Mouse (Mus musculus): ENCODE data around the gene Hrc. TPM values are rescaled to one million over a fixed set of nuclear protein-coding genes. Genes with fewer than 3 reads are reported as not detected.
"Not testable (repeated sequence)": the region's sequence is repeated elsewhere in the genome, so short reads cannot be mapped to it uniquely, and the experiment has no call there.

Gene Hrc
- polyA plus RNA-seq, 1 experiment from 2014 or later = 1.1 TPM

DNA sequence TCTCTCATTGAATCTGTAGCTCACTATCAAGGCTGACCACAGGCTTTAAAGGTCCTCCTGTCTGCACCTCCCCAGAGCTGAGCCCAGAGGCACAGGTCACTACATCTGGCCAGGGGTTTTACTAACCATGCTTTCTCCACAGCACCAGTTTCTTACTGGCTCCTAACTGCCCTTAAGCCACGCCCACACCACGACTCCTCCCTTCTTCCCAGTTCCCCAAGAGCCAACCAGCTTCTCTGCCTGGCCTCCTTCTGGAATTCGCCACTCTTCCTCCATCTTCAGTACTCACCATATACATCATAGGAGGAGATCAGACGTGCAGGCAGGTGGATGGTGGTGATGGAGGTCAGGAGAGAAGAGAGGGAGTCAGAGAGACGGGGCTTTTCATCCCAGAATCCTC is 18.0 kb downstream of the Hrc start:
- H3K36me3 ChIP-seq (ENCODE audit: control insufficient read depth, insufficient read depth, low read length) = peaks cover 2% of the 10 kb centered on the region; the same call in 1 of the 2 replicates
- H3K9me3 ChIP-seq (ENCODE audit: control insufficient read depth, low read length) = no peaks in the 10 kb centered on the region
- no peak overlapping the region for H3K4me3 ChIP-seq (ENCODE audit: low read depth, low read length)
- no peak overlapping the region for H3K4me2 ChIP-seq (ENCODE audit: low read depth)
- no peaks in the 10 kb centered on the region for H3K4me1 ChIP-seq (ENCODE audit: control insufficient read depth, insufficient read depth, low read length)
- no peaks in the 10 kb centered on the region for H3K27me3 ChIP-seq (ENCODE audit: control insufficient read depth, insufficient read depth, low read length)
- H3K9ac ChIP-seq (ENCODE audit: low read length) = no peak overlapping the region
- 25% methylated on average over 5 of the region's 5 CpGs for WGBS
- H3K27ac ChIP-seq (ENCODE audit: low read depth, low read length) = no peak overlapping the region
- no peak for DNase-seq (ENCODE audit: low spot score)
- no peak for ATAC-seq (ENCODE audit: insufficient read depth, low FRiP score, low TSS enrichment)

DNA sequence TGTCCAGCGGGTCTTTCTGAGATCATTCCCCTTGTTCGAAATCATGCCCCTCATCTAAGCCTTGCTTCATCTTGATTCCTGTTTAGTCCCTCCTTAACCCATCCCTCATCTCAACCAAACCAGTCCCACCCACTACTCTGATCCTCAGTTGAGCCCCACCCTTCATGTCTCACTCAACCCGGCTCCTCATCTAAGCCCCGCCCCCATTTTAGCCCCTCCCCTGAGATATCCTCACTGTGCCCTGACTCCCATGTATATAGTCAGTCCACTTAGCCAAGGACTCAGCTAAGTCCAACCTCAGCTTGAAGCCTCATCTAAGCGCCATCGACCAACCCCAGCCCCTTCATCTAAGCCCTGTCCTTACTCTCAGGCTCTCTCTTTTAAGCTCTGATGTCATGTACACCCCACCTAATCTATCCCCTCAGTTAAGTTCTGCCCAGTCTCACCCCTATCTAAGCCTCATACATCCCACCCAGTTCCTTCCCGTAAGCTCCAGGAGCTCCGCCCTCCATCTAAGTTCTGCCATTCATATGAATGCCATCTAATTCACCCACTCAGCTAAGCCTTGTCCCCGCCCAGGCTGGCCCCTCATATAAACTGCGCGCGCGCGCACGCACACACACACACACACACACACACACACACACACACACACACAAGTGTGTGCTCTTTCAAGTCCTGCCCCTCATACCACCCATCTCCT is 20.4 kb downstream of the Hrc start:
- no peaks in the 10 kb centered on the region for H3K4me1 ChIP-seq (ENCODE audit: control insufficient read depth, insufficient read depth, low read length)
- ATAC-seq (ENCODE audit: insufficient read depth, low FRiP score, low TSS enrichment) (no peak), DNase-seq (ENCODE audit: low spot score) (no peak)
- no peak overlapping the region for H3K27ac ChIP-seq (ENCODE audit: low read depth, low read length)
- H3K9me3 ChIP-seq (ENCODE audit: control insufficient read depth, low read length) = no peaks in the 10 kb centered on the region
- WGBS = 75% methylated on average over 15 of the region's 15 CpGs
- H3K9ac ChIP-seq (ENCODE audit: low read length) = no peak overlapping the region
- no peak overlapping the region for H3K4me3 ChIP-seq (ENCODE audit: low read depth, low read length)
- no peak overlapping the region for H3K4me2 ChIP-seq (ENCODE audit: low read depth)
- peaks cover 2% of the 10 kb centered on the region; the same call in 1 of the 2 replicates for H3K36me3 ChIP-seq (ENCODE audit: control insufficient read depth, insufficient read depth, low read length)
- H3K27me3 ChIP-seq (ENCODE audit: control insufficient read depth, insufficient read depth, low read length) = no peaks in the 10 kb centered on the region

DNA sequence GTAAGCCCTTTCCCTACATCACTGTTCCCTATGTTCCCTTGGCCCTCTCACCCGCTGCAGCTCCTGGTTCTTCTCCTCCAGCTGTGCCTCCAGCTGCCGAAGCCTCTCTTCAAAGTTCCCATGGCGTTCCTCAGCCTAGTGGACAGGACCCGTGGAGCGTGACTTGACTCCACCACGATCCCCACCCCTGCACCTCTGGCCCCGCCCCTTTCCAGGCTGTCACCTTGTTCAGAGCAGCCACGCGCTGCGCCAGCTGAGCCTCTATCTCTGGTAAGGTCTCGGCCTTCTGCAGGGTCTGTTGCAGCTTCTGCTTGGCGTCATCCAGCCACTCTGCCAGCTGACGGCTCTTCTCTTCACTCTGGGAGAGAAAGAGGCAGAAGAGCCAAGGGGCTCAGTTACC is 21.0 kb downstream of the Hrc start:
- Histone ChIP-seq H3K4me3 (ENCODE audit: low read depth, low read length) (no peak overlapping the region), H3K36me3 (ENCODE audit: control insufficient read depth, insufficient read depth, low read length) (peaks cover 2% of the 10 kb centered on the region; the same call in 1 of the 2 replicates), H3K9ac (ENCODE audit: low read length) (no peak overlapping the region), H3K27ac (ENCODE audit: low read depth, low read length) (no peak overlapping the region), H3K4me2 (ENCODE audit: low read depth) (no peak overlapping the region), H3K27me3 (ENCODE audit: control insufficient read depth, insufficient read depth, low read length) (no peaks in the 10 kb centered on the region), H3K9me3 (ENCODE audit: control insufficient read depth, low read length) (no peaks in the 10 kb centered on the region), H3K4me1 (ENCODE audit: control insufficient read depth, insufficient read depth, low read length) (no peaks in the 10 kb centered on the region)
- ATAC-seq (ENCODE audit: insufficient read depth, low FRiP score, low TSS enrichment) (no peak), DNase-seq (ENCODE audit: low spot score) (no peak)
- WGBS = 57% methylated on average over 13 of the region's 13 CpGs

DNA sequence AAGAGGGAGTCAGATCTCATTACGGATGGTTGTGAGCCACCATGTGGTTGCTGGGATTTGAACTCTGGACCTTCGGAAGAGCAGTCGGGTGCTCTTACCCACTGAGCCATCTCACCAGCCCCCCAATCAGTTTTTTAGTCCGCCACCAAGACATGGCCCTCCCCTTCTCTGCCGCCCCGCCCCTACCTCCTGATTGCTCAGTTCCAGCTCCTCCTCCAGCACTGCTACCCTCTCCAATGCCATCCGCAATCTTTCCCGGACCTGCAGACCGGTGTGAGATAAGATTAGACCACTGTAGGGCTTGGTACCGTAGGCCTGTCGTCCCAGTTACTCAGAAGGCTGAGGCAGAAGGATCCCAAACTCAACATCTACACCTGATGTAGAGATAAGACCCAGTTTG is 24.0 kb downstream of the Hrc start:
- H3K9ac ChIP-seq (ENCODE audit: low read length); H3K36me3 ChIP-seq (ENCODE audit: control insufficient read depth, insufficient read depth, low read length); ATAC-seq (ENCODE audit: insufficient read depth, low FRiP score, low TSS enrichment); H3K27me3 ChIP-seq (ENCODE audit: control insufficient read depth, insufficient read depth, low read length); H3K4me1 ChIP-seq (ENCODE audit: control insufficient read depth, insufficient read depth, low read length); H3K4me2 ChIP-seq (ENCODE audit: low read depth); DNase-seq (ENCODE audit: low spot score); H3K9me3 ChIP-seq (ENCODE audit: control insufficient read depth, low read length); H3K4me3 ChIP-seq (ENCODE audit: low read depth, low read length); H3K27ac ChIP-seq (ENCODE audit: low read depth, low read length): not testable (repeated sequence)
- WGBS = 56% methylated on average over 10 of the region's 11 CpGs

DNA sequence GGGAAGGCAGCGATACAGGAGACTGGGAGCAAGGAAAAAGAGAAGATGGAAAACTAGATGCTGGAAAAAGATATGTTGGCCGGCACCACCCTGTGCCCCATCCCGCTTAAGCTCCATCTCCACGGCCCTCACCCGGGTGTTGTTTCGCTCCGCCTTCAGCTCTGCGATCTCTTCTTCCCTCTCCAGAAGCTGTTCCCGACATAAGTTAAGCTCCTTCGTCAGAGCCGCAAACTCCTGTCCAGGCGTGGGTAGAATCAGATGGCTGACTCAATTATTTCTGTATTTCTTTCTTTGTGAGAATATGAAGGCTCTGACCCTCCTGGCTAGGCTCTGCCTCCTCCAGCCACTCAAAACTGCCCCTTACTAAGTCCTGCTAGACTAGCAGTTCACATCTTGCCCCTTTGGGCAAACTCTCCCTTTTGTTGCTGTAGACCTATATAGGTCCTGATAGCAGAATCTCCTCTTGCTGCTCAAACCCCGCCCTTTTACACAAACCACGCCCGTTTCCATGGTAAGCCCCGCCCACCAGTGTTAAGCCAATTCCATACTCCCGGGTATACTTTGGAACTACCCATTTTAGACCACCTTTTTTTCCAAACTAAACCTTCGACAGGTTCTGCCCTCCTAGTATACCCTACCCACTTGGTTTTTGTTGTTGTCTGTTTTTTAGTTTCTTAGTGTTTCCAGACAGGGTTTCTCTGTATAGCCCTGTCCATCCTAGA is 25.5 kb downstream of the Hrc start:
- Histone ChIP-seq H3K27ac (ENCODE audit: low read depth, low read length) (no peak overlapping the region), H3K4me2 (ENCODE audit: low read depth) (no peak overlapping the region), H3K36me3 (ENCODE audit: control insufficient read depth, insufficient read depth, low read length) (peaks cover 2% of the 10 kb centered on the region; the same call in 1 of the 2 replicates), H3K4me1 (ENCODE audit: control insufficient read depth, insufficient read depth, low read length) (no peaks in the 10 kb centered on the region), H3K9me3 (ENCODE audit: control insufficient read depth, low read length) (no peaks in the 10 kb centered on the region), H3K9ac (ENCODE audit: low read length) (no peak overlapping the region), H3K27me3 (ENCODE audit: control insufficient read depth, insufficient read depth, low read length) (peaks cover 8% of the 10 kb centered on the region), H3K4me3 (ENCODE audit: low read depth, low read length) (no peak overlapping the region)
- DNase-seq (ENCODE audit: low spot score) (no peak), ATAC-seq (ENCODE audit: insufficient read depth, low FRiP score, low TSS enrichment) (no peak)
- WGBS = 52% methylated on average over 18 of the region's 18 CpGs

DNA sequence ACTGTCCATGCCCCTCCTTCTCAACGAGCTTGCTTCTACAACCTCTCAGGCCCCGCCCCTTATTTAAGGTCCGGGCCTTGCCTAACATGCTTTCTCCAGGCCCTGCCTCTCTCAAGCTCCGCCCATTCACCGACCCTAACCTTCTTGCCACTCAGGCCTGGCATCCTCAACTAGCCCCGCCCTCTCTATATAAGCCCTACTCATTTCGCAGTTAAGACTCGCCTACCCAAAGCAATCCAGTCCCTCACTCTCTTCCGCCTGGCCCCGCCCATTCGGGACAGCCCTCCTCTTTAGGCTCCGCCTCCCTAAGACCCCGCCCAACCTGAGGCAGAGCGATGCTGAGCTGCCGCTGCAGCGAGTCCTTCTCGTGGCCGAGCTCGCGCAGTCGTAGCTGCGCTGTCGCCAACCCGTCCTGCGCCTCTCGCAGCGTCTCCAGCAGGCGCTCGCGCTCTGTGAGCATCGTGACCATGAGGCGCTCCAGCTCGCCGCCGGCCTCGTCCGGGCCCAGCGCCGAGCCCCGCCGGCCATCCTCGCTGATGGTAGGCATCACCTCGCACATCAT is 26.2 kb downstream of the Hrc start:
- Histone ChIP-seq H3K4me1 (ENCODE audit: control insufficient read depth, insufficient read depth, low read length) (no peaks in the 10 kb centered on the region), H3K4me2 (ENCODE audit: low read depth) (peak overlapping the region; percentile 54), H3K36me3 (ENCODE audit: control insufficient read depth, insufficient read depth, low read length) (peaks cover 2% of the 10 kb centered on the region; the same call in 1 of the 2 replicates), H3K9ac (ENCODE audit: low read length) (peak overlapping the region; percentile 56), H3K27ac (ENCODE audit: low read depth, low read length) (no peak overlapping the region), H3K9me3 (ENCODE audit: control insufficient read depth, low read length) (no peaks in the 10 kb centered on the region), H3K4me3 (ENCODE audit: low read depth, low read length) (peak overlapping the region; percentile 35), H3K27me3 (ENCODE audit: control insufficient read depth, insufficient read depth, low read length) (peaks cover 12% of the 10 kb centered on the region)
- DNase-seq (ENCODE audit: low spot score) = peak; percentile 92
- ATAC-seq (ENCODE audit: insufficient read depth, low FRiP score, low TSS enrichment) = peak; percentile 84
- WGBS = under 1% methylated on average over 43 of the region's 43 CpGs

DNA sequence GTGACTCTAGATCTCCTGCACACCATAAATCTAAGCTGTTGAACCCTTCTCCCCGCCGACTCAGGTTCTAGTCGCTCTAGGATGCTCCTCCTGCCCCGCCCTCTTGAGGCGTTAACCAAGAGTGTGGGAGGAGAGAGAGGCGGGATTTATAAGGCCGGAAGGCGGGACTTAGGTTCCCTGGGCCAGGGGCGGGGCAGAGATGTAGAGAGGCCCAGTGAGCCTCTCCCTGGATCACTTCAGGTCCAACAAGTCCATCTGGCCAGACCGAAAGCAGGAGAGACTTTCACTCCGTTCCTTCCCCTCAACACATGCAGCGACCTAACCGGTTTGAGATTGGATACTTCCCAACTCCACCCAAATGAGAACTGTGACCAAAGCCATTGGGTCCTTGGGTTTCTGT is 27.7 kb downstream of the Hrc start:
- no peak overlapping the region for H3K27ac ChIP-seq (ENCODE audit: low read depth, low read length)
- no peaks in the 10 kb centered on the region for H3K4me1 ChIP-seq (ENCODE audit: control insufficient read depth, insufficient read depth, low read length)
- 4% methylated on average over 13 of the region's 13 CpGs for WGBS
- DNase-seq (ENCODE audit: low spot score) (peak; percentile 57), ATAC-seq (ENCODE audit: insufficient read depth, low FRiP score, low TSS enrichment) (no peak)
- no peaks in the 10 kb centered on the region for H3K9me3 ChIP-seq (ENCODE audit: control insufficient read depth, low read length)
- no peaks in the 10 kb centered on the region for H3K36me3 ChIP-seq (ENCODE audit: control insufficient read depth, insufficient read depth, low read length)
- no peak overlapping the region for H3K4me3 ChIP-seq (ENCODE audit: low read depth, low read length)
- peaks cover 12% of the 10 kb centered on the region for H3K27me3 ChIP-seq (ENCODE audit: control insufficient read depth, insufficient read depth, low read length)
- H3K4me2 ChIP-seq (ENCODE audit: low read depth) = no peak overlapping the region
- H3K9ac ChIP-seq (ENCODE audit: low read length) = no peak overlapping the region

DNA sequence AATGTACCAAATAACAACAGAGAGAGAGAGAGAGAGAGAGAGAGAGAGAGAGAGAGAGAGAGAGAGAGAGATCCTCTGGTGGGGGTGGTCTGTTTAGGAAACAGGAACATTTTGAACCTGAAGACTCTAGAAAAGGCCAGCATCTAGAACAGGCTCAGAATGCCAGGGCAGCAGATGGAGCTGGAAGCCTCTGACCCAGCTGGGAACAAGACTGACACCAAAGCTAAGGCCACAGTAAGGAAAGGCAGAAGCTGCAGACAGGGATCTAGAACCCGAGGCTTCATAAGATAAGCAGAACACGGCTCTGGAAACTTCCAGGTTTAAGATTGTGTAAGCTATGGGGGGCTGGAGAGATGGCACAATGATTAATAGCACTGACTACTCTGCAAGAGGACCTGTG is 28.9 kb downstream of the Hrc start:
- Histone ChIP-seq H3K4me2 (ENCODE audit: low read depth) (no peak overlapping the region), H3K9ac (ENCODE audit: low read length) (no peak overlapping the region), H3K27me3 (ENCODE audit: control insufficient read depth, insufficient read depth, low read length) (peaks cover 17% of the 10 kb centered on the region), H3K4me3 (ENCODE audit: low read depth, low read length) (no peak overlapping the region), H3K4me1 (ENCODE audit: control insufficient read depth, insufficient read depth, low read length) (no peaks in the 10 kb centered on the region), H3K27ac (ENCODE audit: low read depth, low read length) (no peak overlapping the region), H3K36me3 (ENCODE audit: control insufficient read depth, insufficient read depth, low read length) (no peaks in the 10 kb centered on the region), H3K9me3 (ENCODE audit: control insufficient read depth, low read length) (no peaks in the 10 kb centered on the region)
- WGBS = 85% methylated on average over 2 of the region's 2 CpGs
- no peak for DNase-seq (ENCODE audit: low spot score)
- ATAC-seq (ENCODE audit: insufficient read depth, low FRiP score, low TSS enrichment) = no peak

Data from neural tube, embryonic 11.5 days (tissue).